Mouse (Mus musculus) testis, adult 2 months (tissue): ENCODE data around the gene Thrb. TPM values are rescaled to one million over a fixed set of nuclear protein-coding genes. Genes with fewer than 3 reads are reported as not detected.
A peak's percentile ranks its signal among the peaks of the same experiment; 100 is the strongest.

Experiments
- H3K27ac ChIP-seq: fragments of 200-500 bp; 2 replicates; pipeline ENCODE4 v1.5.1; 2012; ENCODE audit warnings: low read depth, low read length; ENCODE audit not compliant: control insufficient read depth, insufficient read depth
- H3K27me3 ChIP-seq: fragments of 200-500 bp; 2 replicates; pipeline ENCODE4 v1.6.1; 2012; ENCODE audit warnings: mild to moderate bottlenecking, low read length, moderate library complexity; ENCODE audit not compliant: control insufficient read depth, insufficient read depth
- H3K36me3 ChIP-seq: fragments of 200-500 bp; 2 replicates; pipeline ENCODE4 v1.6.1; 2012; ENCODE audit warnings: mild to moderate bottlenecking, low read length; ENCODE audit not compliant: control insufficient read depth, insufficient read depth
- H3K4me1 ChIP-seq: fragments of 200-500 bp; 2 replicates; pipeline ENCODE4 v1.6.1; 2012; ENCODE audit warnings: low read length; ENCODE audit not compliant: control insufficient read depth, insufficient read depth
- H3K4me3 ChIP-seq: fragments of 200-500 bp; 2 replicates; pipeline ENCODE4 v1.5.1; 2012; ENCODE audit warnings: low read depth, mild to moderate bottlenecking, low read length, moderate library complexity, mixed read lengths; ENCODE audit not compliant: control insufficient read depth
- CTCF ChIP-seq: fragments of 200-500 bp; IDR thresholded peaks from 2 replicates; pipeline ENCODE4 v1.5.1; 2012; ENCODE audit warnings: low read depth, mild to moderate bottlenecking, inconsistent platforms, low read length, moderate library complexity; ENCODE audit not compliant: control insufficient read depth, insufficient read depth, insufficient replicate concordance
- POLR2A ChIP-seq: fragments of 200-500 bp; IDR thresholded peaks from 2 replicates; pipeline ENCODE4 v1.6.1; 2012; ENCODE audit warnings: low read depth, mild to moderate bottlenecking, inconsistent platforms, low read length, moderate library complexity; ENCODE audit not compliant: control insufficient read depth
- polyA plus RNA-seq: library from polyadenylated mRNA; depleted of rRNA; stranded (reverse); fragments of >200 nt; gene quantifications from 2 replicates; pipeline ENCODE4 v1.2.3, GENCODE M21; 2012

Thrb gene
- polyA plus RNA-seq, 1 experiment: 1.3 TPM

DNA sequence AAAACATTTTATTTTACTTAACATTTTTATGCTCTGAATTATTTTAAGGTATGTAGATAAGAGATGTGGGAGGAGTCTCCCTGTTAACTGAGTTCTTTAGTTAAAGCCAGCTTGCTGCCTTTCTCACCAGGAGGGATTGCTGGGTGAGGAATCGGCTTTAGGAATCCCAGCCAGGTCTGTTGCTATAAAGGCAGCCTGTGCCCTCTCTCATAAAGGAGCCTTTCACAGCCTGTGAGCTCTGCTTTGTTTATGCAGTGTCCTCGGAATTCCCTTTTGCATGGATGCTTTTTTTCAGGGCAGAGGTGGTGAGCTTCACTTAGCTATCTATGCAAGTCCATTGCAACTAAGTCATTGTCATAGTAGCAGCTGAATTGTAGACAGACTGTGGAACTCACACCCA is 71.0 kb downstream of the Thrb start:
- Histone ChIP-seq H3K27me3 (no peaks in the 10 kb centered on the region), H3K27ac (no peak overlapping the region), H3K36me3 (no peaks in the 10 kb centered on the region), H3K4me3 (no peak overlapping the region), H3K4me1 (no peaks in the 10 kb centered on the region)
- TF ChIP-seq CTCF (no peak), POLR2A (no peak)

GRCm38 (mm10) chr14:17733077-17733778 is 73.2 kb downstream of the Thrb start:
- Histone ChIP-seq H3K27me3 (no peaks in the 10 kb centered on the region), H3K4me1 (no peaks in the 10 kb centered on the region), H3K4me3 (no peak overlapping the region), H3K27ac (no peak overlapping the region), H3K36me3 (no peaks in the 10 kb centered on the region)
- TF ChIP-seq CTCF (no peak), POLR2A (no peak)

DNA sequence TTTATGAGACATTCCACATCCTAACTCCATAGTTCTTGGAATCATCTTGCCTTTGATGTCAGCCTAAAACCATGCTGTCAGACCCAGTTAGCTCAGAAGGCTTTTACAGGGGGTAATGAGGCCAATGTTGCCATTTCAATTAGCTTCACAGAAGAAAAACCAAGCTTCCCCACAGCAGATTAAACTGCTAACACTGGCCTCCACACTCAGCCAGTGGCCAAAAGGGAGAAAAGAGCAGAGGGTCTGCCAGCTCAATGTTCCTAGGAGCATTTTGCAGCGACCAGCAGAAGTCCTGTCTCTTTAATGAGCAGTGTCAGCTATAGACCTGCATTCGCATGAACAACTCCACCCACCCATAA is 73.7 kb downstream of the Thrb start:
- no peak overlapping the region for H3K4me3 ChIP-seq
- no peaks in the 10 kb centered on the region for H3K27me3 ChIP-seq
- TF ChIP-seq CTCF: no peak
- TF ChIP-seq POLR2A: no peak
- no peaks in the 10 kb centered on the region for H3K4me1 ChIP-seq
- H3K27ac ChIP-seq: no peak overlapping the region
- no peaks in the 10 kb centered on the region for H3K36me3 ChIP-seq

- Histone ChIP-seq H3K27ac (no peak overlapping the region), H3K4me3 (no peak overlapping the region), H3K27me3 (no peaks in the 10 kb centered on the region), H3K36me3 (no peaks in the 10 kb centered on the region), H3K4me1 (no peaks in the 10 kb centered on the region)
- TF ChIP-seq POLR2A (no peak), CTCF (no peak)
Observed at GRCm38 (mm10) chr14:17735440-17735839, 75.4 kb downstream of the Thrb start.

GRCm38 (mm10) chr14:17740903-17741302 is 80.8 kb downstream of the Thrb start:
- H3K4me1 ChIP-seq: no peaks in the 10 kb centered on the region
- H3K27me3 ChIP-seq: no peaks in the 10 kb centered on the region
- H3K27ac ChIP-seq: no peak overlapping the region
- H3K4me3 ChIP-seq: no peak overlapping the region
- TF ChIP-seq POLR2A (no peak), CTCF (no peak)
- no peaks in the 10 kb centered on the region for H3K36me3 ChIP-seq

DNA sequence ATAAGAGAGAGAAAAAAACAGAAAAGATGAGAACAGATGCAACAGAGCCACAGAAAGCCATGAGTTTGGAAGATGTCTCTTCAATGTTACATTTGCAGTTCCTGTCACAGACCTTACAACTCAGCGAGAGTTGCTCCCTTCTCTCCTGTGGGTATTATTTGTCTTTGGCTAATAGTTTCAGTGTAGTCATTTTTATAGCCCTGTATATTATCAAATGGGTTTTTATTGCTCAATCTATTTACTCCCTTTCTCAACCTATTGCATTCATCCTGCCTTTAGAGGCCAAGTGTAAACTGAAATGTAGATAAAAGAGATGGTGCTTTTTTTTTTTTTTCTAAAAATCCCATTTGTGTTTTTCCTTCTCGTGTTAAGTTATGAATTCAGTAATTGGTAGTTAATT is 82.2 kb downstream of the Thrb start:
- Histone ChIP-seq H3K4me1 (no peaks in the 10 kb centered on the region), H3K4me3 (no peak overlapping the region), H3K36me3 (no peaks in the 10 kb centered on the region), H3K27ac (no peak overlapping the region), H3K27me3 (no peaks in the 10 kb centered on the region)
- TF ChIP-seq POLR2A: no peak

- Histone ChIP-seq H3K27me3 (no peaks in the 10 kb centered on the region), H3K4me1 (no peaks in the 10 kb centered on the region), H3K36me3 (no peaks in the 10 kb centered on the region), H3K27ac (peak overlapping the region; percentile 21; the same call in 1 of the 2 replicates), H3K4me3 (no peak overlapping the region)
- TF ChIP-seq POLR2A (no peak), CTCF (no peak)
Observed at GRCm38 (mm10) chr14:17742902-17743712, 83.0 kb downstream of the Thrb start.
